Mouse (Mus musculus) MEL (cell line): ENCODE data around the gene Gpr119. TPM values are rescaled to one million over a fixed set of nuclear protein-coding genes. Genes with fewer than 3 reads are reported as not detected.

Experiments used
- DNase-seq: peaks from one replicate; pipeline ENCODE4 v3.0.0; 2011; ENCODE audit warnings: low read depth, low spot score
- H3K27ac ChIP-seq: 2 replicates; pipeline ENCODE4 v1.5.1; 2012; ENCODE audit warnings: low read depth, mild to moderate bottlenecking, control low read depth, low read length, moderate library complexity; ENCODE audit not compliant: control insufficient read depth
- H3K27me3 ChIP-seq, 2 experiments: fragments of 150-350 bp in 1 of 2; sonication (generic) in 1 of 2; 2 replicates each; pipeline ENCODE4 v1.6.1; 2012; ENCODE audit warnings: low read length in 2 of 2, mild to moderate bottlenecking in 2 of 2, improper control_type of control experiment in 1 of 2, moderate library complexity in 1 of 2; ENCODE audit not compliant: insufficient read depth in 2 of 2, control insufficient read depth in 1 of 2
- H3K36me3 ChIP-seq, 2 experiments: 2 replicates each; pipeline ENCODE4 v1.6.1; 2012 to 2014; ENCODE audit warnings: low read length in 2 of 2, improper control_type of control experiment in 1 of 2, inconsistent platforms in 1 of 2, mild to moderate bottlenecking in 1 of 2; ENCODE audit not compliant: insufficient read depth in 2 of 2, control insufficient read depth in 1 of 2
- H3K4me1 ChIP-seq, 2 experiments: fragments of 150-350 bp in 1 of 2; sonication (generic) in 1 of 2; 2 replicates each; pipeline ENCODE4 v1.6.1; 2012; ENCODE audit warnings: low read length in 2 of 2, improper control_type of control experiment in 1 of 2, mild to moderate bottlenecking in 1 of 2; ENCODE audit not compliant: insufficient read depth in 2 of 2, control insufficient read depth in 1 of 2
- H3K4me3 ChIP-seq, 2 experiments: fragments of 150-350 bp in 1 of 2; sonication (generic) in 1 of 2; 2 replicates each; pipeline ENCODE4 v1.5.1; 2012; ENCODE audit warnings: low read depth in 2 of 2, low read length in 2 of 2, mild to moderate bottlenecking in 2 of 2, moderate library complexity in 2 of 2, control low read depth in 1 of 2, improper control_type of control experiment in 1 of 2; ENCODE audit not compliant: control insufficient read depth in 1 of 2, insufficient read depth in 1 of 2
- H3K79me2 ChIP-seq: 2 replicates; pipeline ENCODE4 v1.6.1; 2012; ENCODE audit warnings: mild to moderate bottlenecking, low read length, moderate library complexity; ENCODE audit not compliant: control insufficient read depth, poor library complexity, insufficient read depth
- H3K9ac ChIP-seq: 2 replicates; pipeline ENCODE4 v1.6.1; 2012; ENCODE audit warnings: low read depth, mild to moderate bottlenecking, control low read depth, low read length, moderate library complexity; ENCODE audit not compliant: control insufficient read depth, poor library complexity, severe bottlenecking
- H3K9me3 ChIP-seq: fragments of 150-350 bp; sonication (generic); replicated peaks from 2 replicates; pipeline ENCODE4 v1.6.1; 2012; ENCODE audit warnings: mild to moderate bottlenecking, low read length, improper control_type of control experiment, moderate library complexity; ENCODE audit not compliant: insufficient read depth
- CHD1 ChIP-seq: IDR thresholded peaks from 2 replicates; pipeline ENCODE4 v1.6.1; 2012; ENCODE audit warnings: low read depth, mild to moderate bottlenecking, inconsistent platforms, low read length, improper control_type of control experiment
- CHD2 ChIP-seq: IDR thresholded peaks from 2 replicates; pipeline ENCODE4 v1.6.1; 2011; ENCODE audit warnings: low read length, improper control_type of control experiment
- CTCF ChIP-seq, 3 experiments: IDR thresholded peaks in 2 of 3; conservative IDR thresholded peaks in 1 of 3; 2 replicates each; pipeline ENCODE4 v1.5.1; 2011 to 2012; ENCODE audit warnings: low read length in 3 of 3, low read depth in 2 of 3, mild to moderate bottlenecking in 2 of 3, improper control_type of control experiment in 1 of 3, inconsistent platforms in 1 of 3, mixed read lengths in 1 of 3, moderate library complexity in 1 of 3; ENCODE audit not compliant: control insufficient read depth in 1 of 3, insufficient read depth in 1 of 3, poor library complexity in 1 of 3, severe bottlenecking in 1 of 3
- ELF1 ChIP-seq: IDR thresholded peaks from 2 replicates; pipeline ENCODE4 v1.6.1; 2014; ENCODE audit warnings: low read depth, mild to moderate bottlenecking, inconsistent platforms, low read length, improper control_type of control experiment, moderate library complexity
- HCFC1 ChIP-seq: IDR thresholded peaks from 2 replicates; pipeline ENCODE4 v1.6.1; 2012; ENCODE audit warnings: low read depth, mild to moderate bottlenecking, inconsistent platforms, low read length, improper control_type of control experiment, moderate library complexity
- JUND ChIP-seq: IDR thresholded peaks from 2 replicates; pipeline ENCODE4 v1.6.1; 2011; ENCODE audit warnings: low read depth, mild to moderate bottlenecking, improper control_type of control experiment, low read length
- KAT2A ChIP-seq: conservative IDR thresholded peaks from 2 replicates; pipeline ENCODE4 v1.6.1; 2012; ENCODE audit warnings: low read depth, low read length, improper control_type of control experiment, inconsistent platforms
- MAZ ChIP-seq: IDR thresholded peaks from 2 replicates; pipeline ENCODE4 v1.6.1; 2012; ENCODE audit warnings: low read depth, mild to moderate bottlenecking, inconsistent platforms, low read length, improper control_type of control experiment
- MYB ChIP-seq: IDR thresholded peaks from 2 replicates; pipeline ENCODE4 v1.6.1; 2011; ENCODE audit warnings: mild to moderate bottlenecking, low read depth, low read length, improper control_type of control experiment
- MYC ChIP-seq: IDR thresholded peaks from 2 replicates; pipeline ENCODE4 v1.6.1; 2011; ENCODE audit warnings: low read depth, mild to moderate bottlenecking, low read length, improper control_type of control experiment, moderate library complexity
- NELFE ChIP-seq: IDR thresholded peaks from 2 replicates; pipeline ENCODE4 v1.6.1; 2011; ENCODE audit warnings: low read depth, low read length, improper control_type of control experiment
- NRF1 ChIP-seq: IDR thresholded peaks from 2 replicates; pipeline ENCODE4 v1.6.1; 2014; ENCODE audit warnings: low read depth, mild to moderate bottlenecking, inconsistent platforms, low read length, improper control_type of control experiment, moderate library complexity; ENCODE audit not compliant: poor library complexity, insufficient read depth, severe bottlenecking
- POLR2A ChIP-seq, 2 experiments: IDR thresholded peaks; 2 replicates each; pipeline ENCODE4 v1.6.1; 2011 to 2012; ENCODE audit warnings: low read length in 2 of 2, mild to moderate bottlenecking in 2 of 2, control low read depth in 1 of 2, improper control_type of control experiment in 1 of 2, low read depth in 1 of 2, moderate library complexity in 1 of 2; ENCODE audit not compliant: control insufficient read depth in 1 of 2, insufficient read depth in 1 of 2, poor library complexity in 1 of 2
- POLR2AphosphoS2 ChIP-seq: IDR thresholded peaks from 2 replicates; pipeline ENCODE4 v1.6.1; 2011; ENCODE audit warnings: low read length, improper control_type of control experiment
- POLR2AphosphoS5 ChIP-seq: IDR thresholded peaks from 2 replicates; pipeline ENCODE4 v1.6.1; 2012; ENCODE audit warnings: low read depth, borderline replicate concordance, mild to moderate bottlenecking, inconsistent platforms, low read length, moderate library complexity, mixed read lengths
- RAD21 ChIP-seq: IDR thresholded peaks from 2 replicates; pipeline ENCODE4 v1.6.1; 2011; ENCODE audit warnings: mild to moderate bottlenecking, low read depth, low read length, improper control_type of control experiment
- RCOR1 ChIP-seq: IDR thresholded peaks from 2 replicates; pipeline ENCODE4 v1.6.1; 2012; ENCODE audit warnings: low read depth, mild to moderate bottlenecking, inconsistent platforms, low read length, improper control_type of control experiment
- SIN3A ChIP-seq: IDR thresholded peaks from 2 replicates; pipeline ENCODE4 v1.6.1; 2012; ENCODE audit warnings: low read length, improper control_type of control experiment, inconsistent platforms
- TAL1 ChIP-seq: IDR thresholded peaks from 2 replicates; pipeline ENCODE4 v1.6.1; 2012; ENCODE audit warnings: mild to moderate bottlenecking, inconsistent platforms, low read length, moderate library complexity, mixed read lengths
- TBP ChIP-seq: IDR thresholded peaks from 2 replicates; pipeline ENCODE4 v1.8.0; 2011; ENCODE audit warnings: low read depth, low read length, improper control_type of control experiment
- USF1 ChIP-seq: IDR thresholded peaks from 2 replicates; pipeline ENCODE4 v1.6.1; 2014; ENCODE audit warnings: low read depth, mild to moderate bottlenecking, inconsistent platforms, low read length, improper control_type of control experiment, moderate library complexity
- ZC3H11A ChIP-seq: IDR thresholded peaks from 2 replicates; pipeline ENCODE4 v1.6.1; 2012; ENCODE audit warnings: low read depth, mild to moderate bottlenecking, inconsistent platforms, low read length, improper control_type of control experiment
- ZKSCAN1 ChIP-seq: IDR thresholded peaks from 2 replicates; pipeline ENCODE4 v1.6.1; 2012; ENCODE audit warnings: low read depth, mild to moderate bottlenecking, inconsistent platforms, low read length, improper control_type of control experiment, moderate library complexity
- ZMIZ1 ChIP-seq: IDR thresholded peaks from 2 replicates; pipeline ENCODE4 v1.6.1; 2012; ENCODE audit warnings: low read depth, mild to moderate bottlenecking, inconsistent platforms, low read length, improper control_type of control experiment, moderate library complexity
- polyA plus RNA-seq, 2 experiments: library from polyadenylated mRNA; stranded (reverse) in 1 of 2; unstranded in 1 of 2; fragments of >175 nt in 1 of 2; fragments of >200 nt in 1 of 2; gene quantifications; 2 replicates each; pipeline versions ENCODE4 v1.2.1 to v1.2.4; 2012; ENCODE audit warnings: low replicate concordance in 2 of 2, low read depth in 1 of 2; ENCODE audit not compliant: insufficient read length in 2 of 2, insufficient read depth in 1 of 2, missing spikeins in 1 of 2
- total RNA-seq: library from RNA; depleted of rRNA; stranded (reverse); fragments of 300-350 nt; gene quantifications from 2 replicates; pipeline ENCODE4 v1.2.3, GENCODE M21; 2012

The Gpr119 gene
- total and polyA plus RNA-seq, 3 experiments = not detected

DNA sequence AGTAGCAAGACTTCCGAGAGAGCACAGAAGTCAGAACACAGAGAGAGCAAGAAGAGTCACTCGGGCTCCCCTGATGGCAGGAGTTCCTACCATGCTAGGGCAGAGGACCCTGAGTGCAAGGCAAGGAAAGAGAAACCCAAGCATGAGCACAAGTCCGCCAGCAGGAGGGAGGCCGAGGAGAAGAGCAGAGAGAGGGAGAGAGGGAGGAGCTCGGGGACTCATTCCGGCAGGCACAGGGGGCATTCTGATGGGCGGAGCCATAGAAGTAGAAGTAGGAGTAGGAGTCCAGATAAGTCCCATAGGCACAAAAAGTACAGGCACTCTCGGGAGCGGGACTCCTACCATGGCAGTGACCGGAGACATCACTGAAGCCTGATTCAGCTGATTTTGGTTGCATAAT lies 35.4 kb upstream of the Gpr119 start:
- Histone ChIP-seq H3K4me1 (no peaks in the 10 kb centered on the region), H3K4me3 (no peak overlapping the region), H3K27ac (no peak overlapping the region), H3K36me3 (no peaks in the 10 kb centered on the region; a peak in 2 of 4 replicates), H3K27me3 (no peaks in the 10 kb centered on the region), H3K9me3 (no peaks in the 10 kb centered on the region), H3K9ac (no peak overlapping the region), H3K79me2 (no peaks in the 10 kb centered on the region)
- TF ChIP-seq ZC3H11A (no peak), RCOR1 (no peak), MYC (no peak), CHD2 (no peak), NRF1 (no peak), MAZ (no peak), TAL1 (no peak), KAT2A (no peak), ZMIZ1 (no peak), NELFE (no peak), CHD1 (no peak), USF1 (no peak), MYB (no peak), RAD21 (no peak), POLR2AphosphoS2 (no peak), POLR2A (IDR thresholded peaks at IDR 0.05; ENCODE audit: control insufficient read depth in 1 of 2, insufficient read depth in 1 of 2, low read depth in 1 of 2, low read length in 2 of 2, poor library complexity in 1 of 2) (no peak), POLR2AphosphoS5 (no peak), JUND (no peak), ZKSCAN1 (no peak)
- DNase-seq = no peak

DNA sequence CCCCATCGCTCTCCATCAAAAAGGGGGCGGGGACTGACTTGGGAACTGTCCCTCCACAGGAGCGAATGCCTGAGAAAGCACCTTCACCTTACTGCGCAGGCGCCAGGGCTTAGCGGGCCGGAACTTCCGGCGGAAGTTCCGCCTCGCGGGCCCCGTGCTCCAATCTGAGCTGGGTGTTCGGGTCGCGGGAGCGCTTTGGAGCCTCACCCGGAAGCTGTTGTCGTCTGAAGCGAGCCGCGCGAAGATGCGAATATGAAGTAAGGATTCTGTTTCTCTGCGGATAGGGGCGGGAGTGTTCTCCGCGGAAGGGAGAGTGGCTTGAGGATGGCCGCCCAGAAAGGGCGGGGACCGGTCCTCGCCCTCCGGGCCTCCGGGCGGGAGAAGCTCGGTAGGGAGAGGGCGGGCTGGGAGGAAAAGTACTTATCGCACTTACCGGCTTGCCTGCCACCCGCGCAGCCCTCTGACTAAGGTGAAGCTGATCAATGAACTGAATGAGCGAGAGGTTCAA lies 20.6 kb upstream of the Gpr119 start, which contains the start of gene Rbmx2:
Gene Rbmx2 (plus strand): TSS at position 141 of the 508 bp plus-strand sequence.
- no peaks in the 10 kb centered on the region for H3K27me3 ChIP-seq
- H3K4me3 ChIP-seq = peak within 1 kb of the TSS; percentile 75 to 83
- peaks cover 12% of the 10 kb centered on the region for H3K79me2 ChIP-seq
- H3K4me1 ChIP-seq = peaks cover 0 to 8% of the 10 kb centered on the region in 2 experiments; a peak in 2 of 4 replicates
- peak; percentile 82 for TF ChIP-seq NRF1
- TF ChIP-seq JUND = no peak
- peak; percentile 85 for TF ChIP-seq HCFC1
- TF ChIP-seq KAT2A = no peak; the same call in 1 of the 2 replicates
- TF ChIP-seq ELF1 = peak; percentile 84
- TF ChIP-seq POLR2A (IDR thresholded peaks at IDR 0.05; ENCODE audit: control insufficient read depth in 1 of 2, insufficient read depth in 1 of 2, low read depth in 1 of 2, low read length in 2 of 2, poor library complexity in 1 of 2) = peak; percentile 39 to 70; a peak in 3 of 4 replicates
- peak; percentile 25; the same call in 1 of the 2 replicates for TF ChIP-seq SIN3A
- TF ChIP-seq CTCF (IDR thresholded peaks at IDR 0.05 in 2 of 3, conservative IDR thresholded peaks at IDR 0.05 in 1 of 3; ENCODE audit: control insufficient read depth in 1 of 3, insufficient read depth in 1 of 3, low read depth in 2 of 3, low read length in 3 of 3, poor library complexity in 1 of 3, severe bottlenecking in 1 of 3) = no peak
- no peak for TF ChIP-seq USF1
- TF ChIP-seq TBP = peak; percentile 35; the same call in 1 of the 2 replicates
- no peaks in the 10 kb centered on the region for H3K9me3 ChIP-seq
- peak within 1 kb of the TSS; percentile 79 for H3K27ac ChIP-seq
- DNase-seq = peak; percentile 93
- 0 out of 4 replicates have a peak, but pooled peaks cover 0 to 2% of the 10 kb centered on the region in 2 experiments for H3K36me3 ChIP-seq
- H3K9ac ChIP-seq = peak within 1 kb of the TSS; percentile 83
